Mouse (Mus musculus): ENCODE data around the gene Vps41. TPM values are rescaled to one million over a fixed set of nuclear protein-coding genes. Genes with fewer than 3 reads are reported as not detected.

The Vps41 gene
- polyA plus RNA-seq, 1 experiment: 20.0 TPM

GRCm38 (mm10) chr13:18840366-18840765 is 123.3 kb downstream of the Vps41 start:
- Histone ChIP-seq H3K36me3 (ENCODE audit: control insufficient read depth, insufficient read depth) (peaks cover 5% of the 10 kb centered on the region), H3K27me3 (ENCODE audit: control insufficient read depth, insufficient read depth, insufficient read length) (no peaks in the 10 kb centered on the region), H3ac (ENCODE audit: control insufficient read depth, insufficient read length) (no peak overlapping the region), H3K79me2 (ENCODE audit: control insufficient read depth, insufficient read depth) (no peaks in the 10 kb centered on the region), H3K4me2 (ENCODE audit: low read depth) (no peak overlapping the region), H3K4me3 (no peak overlapping the region)
- no peak for TF ChIP-seq MYOG (IDR thresholded peaks at IDR 0.05; ENCODE audit: control insufficient read depth in 1 of 3, insufficient read depth in 1 of 3, insufficient read length in 2 of 3, low read depth in 2 of 3)

- no peak overlapping the region for H3K4me3 ChIP-seq
- peaks cover 5% of the 10 kb centered on the region for H3K36me3 ChIP-seq (ENCODE audit: control insufficient read depth, insufficient read depth)
- no peaks in the 10 kb centered on the region for H3K79me2 ChIP-seq (ENCODE audit: control insufficient read depth, insufficient read depth)
- H3K27me3 ChIP-seq (ENCODE audit: control insufficient read depth, insufficient read depth, insufficient read length): no peaks in the 10 kb centered on the region
- TF ChIP-seq POLR2A (IDR thresholded peaks at IDR 0.05; ENCODE audit: insufficient read length, low read depth): no peak
- no peak for TF ChIP-seq USF1 (IDR thresholded peaks at IDR 0.05; ENCODE audit: low read depth)
- no peak for TF ChIP-seq CEBPB (IDR thresholded peaks at IDR 0.05; ENCODE audit: insufficient read depth, poor library complexity, severe bottlenecking)
- no peak overlapping the region for H3K4me2 ChIP-seq (ENCODE audit: low read depth)
- H3ac ChIP-seq (ENCODE audit: control insufficient read depth, insufficient read length): no peak overlapping the region
Observed at GRCm38 (mm10) chr13:18841019-18841418, 123.9 kb downstream of the Vps41 start.

- H3ac ChIP-seq (ENCODE audit: control insufficient read depth, insufficient read length): no peak overlapping the region
- H3K36me3 ChIP-seq (ENCODE audit: control insufficient read depth, insufficient read depth): peaks cover 5% of the 10 kb centered on the region
- no peak overlapping the region for H3K4me3 ChIP-seq
- TF ChIP-seq E2F4 (IDR thresholded peaks at IDR 0.05; ENCODE audit: insufficient read depth): no peak
- TF ChIP-seq USF1 (IDR thresholded peaks at IDR 0.05; ENCODE audit: low read depth): no peak
- no peak for TF ChIP-seq TCF3 (IDR thresholded peaks at IDR 0.05; ENCODE audit: insufficient read length, low read depth)
- TF ChIP-seq POLR2A (IDR thresholded peaks at IDR 0.05; ENCODE audit: insufficient read length, low read depth): no peak
- TF ChIP-seq SRF (IDR thresholded peaks at IDR 0.05; ENCODE audit: control insufficient read depth, insufficient read length, low read depth): no peak
- TF ChIP-seq MYOG (IDR thresholded peaks at IDR 0.05; ENCODE audit: control insufficient read depth in 1 of 3, insufficient read depth in 1 of 3, insufficient read length in 2 of 3, low read depth in 2 of 3): no peak
- no peak for TF ChIP-seq MAX (IDR thresholded peaks at IDR 0.05; ENCODE audit: low read depth)
- no peak for TF ChIP-seq CEBPB (IDR thresholded peaks at IDR 0.05; ENCODE audit: insufficient read depth, poor library complexity, severe bottlenecking)
- TF ChIP-seq MYOD1 (IDR thresholded peaks at IDR 0.05; ENCODE audit: control insufficient read depth in 1 of 3, insufficient read length in 2 of 3, low read depth in 2 of 3): no peak
- H3K4me2 ChIP-seq (ENCODE audit: low read depth): no peak overlapping the region
- H3K27me3 ChIP-seq (ENCODE audit: control insufficient read depth, insufficient read depth, insufficient read length): no peaks in the 10 kb centered on the region
- no peaks in the 10 kb centered on the region for H3K79me2 ChIP-seq (ENCODE audit: control insufficient read depth, insufficient read depth)
Observed at GRCm38 (mm10) chr13:18841752-18842282, 124.7 kb downstream of the Vps41 start.

GRCm38 (mm10) chr13:18842556-18842955 is 125.5 kb downstream of the Vps41 start:
- H3K27me3 ChIP-seq (ENCODE audit: control insufficient read depth, insufficient read depth, insufficient read length): no peaks in the 10 kb centered on the region
- no peaks in the 10 kb centered on the region for H3K79me2 ChIP-seq (ENCODE audit: control insufficient read depth, insufficient read depth)
- TF ChIP-seq POLR2AphosphoS2 (IDR thresholded peaks at IDR 0.05; ENCODE audit: insufficient read length, low read depth) (no peak), MAX (IDR thresholded peaks at IDR 0.05; ENCODE audit: low read depth) (no peak), REST (IDR thresholded peaks at IDR 0.05; ENCODE audit: insufficient read depth, insufficient read length) (no peak), E2F4 (IDR thresholded peaks at IDR 0.05; ENCODE audit: insufficient read depth) (no peak), MYOG (IDR thresholded peaks at IDR 0.05; ENCODE audit: control insufficient read depth in 1 of 3, insufficient read depth in 1 of 3, insufficient read length in 2 of 3, low read depth in 2 of 3) (no peak), USF1 (IDR thresholded peaks at IDR 0.05; ENCODE audit: low read depth) (no peak), POLR2A (IDR thresholded peaks at IDR 0.05; ENCODE audit: insufficient read length, low read depth) (no peak), SRF (IDR thresholded peaks at IDR 0.05; ENCODE audit: control insufficient read depth, insufficient read length, low read depth) (no peak), MYOD1 (IDR thresholded peaks at IDR 0.05; ENCODE audit: control insufficient read depth in 1 of 3, insufficient read length in 2 of 3, low read depth in 2 of 3) (no peak), TCF12 (IDR thresholded peaks at IDR 0.05; ENCODE audit: insufficient read depth, poor library complexity, severe bottlenecking) (no peak)
- no peak overlapping the region for H3K4me2 ChIP-seq (ENCODE audit: low read depth)
- peaks cover 5% of the 10 kb centered on the region for H3K36me3 ChIP-seq (ENCODE audit: control insufficient read depth, insufficient read depth)
- no peak overlapping the region for H3ac ChIP-seq (ENCODE audit: control insufficient read depth, insufficient read length)
- H3K4me3 ChIP-seq: no peak overlapping the region

- Histone ChIP-seq H3K4me2 (ENCODE audit: low read depth) (no peak overlapping the region), H3K79me2 (ENCODE audit: control insufficient read depth, insufficient read depth) (no peaks in the 10 kb centered on the region), H3K4me3 (no peak overlapping the region), H3K27me3 (ENCODE audit: control insufficient read depth, insufficient read depth, insufficient read length) (no peaks in the 10 kb centered on the region), H3K36me3 (ENCODE audit: control insufficient read depth, insufficient read depth) (peaks cover 5% of the 10 kb centered on the region), H3ac (ENCODE audit: control insufficient read depth, insufficient read length) (no peak overlapping the region)
- TF ChIP-seq E2F4 (IDR thresholded peaks at IDR 0.05; ENCODE audit: insufficient read depth) (no peak), SRF (IDR thresholded peaks at IDR 0.05; ENCODE audit: control insufficient read depth, insufficient read length, low read depth) (no peak), POLR2A (IDR thresholded peaks at IDR 0.05; ENCODE audit: insufficient read length, low read depth) (no peak), USF1 (IDR thresholded peaks at IDR 0.05; ENCODE audit: low read depth) (no peak), REST (IDR thresholded peaks at IDR 0.05; ENCODE audit: insufficient read depth, insufficient read length) (no peak), MYOG (IDR thresholded peaks at IDR 0.05; ENCODE audit: control insufficient read depth in 1 of 3, insufficient read depth in 1 of 3, insufficient read length in 2 of 3, low read depth in 2 of 3) (no peak), POLR2AphosphoS2 (IDR thresholded peaks at IDR 0.05; ENCODE audit: insufficient read length, low read depth) (no peak), MYOD1 (IDR thresholded peaks at IDR 0.05; ENCODE audit: control insufficient read depth in 1 of 3, insufficient read length in 2 of 3, low read depth in 2 of 3) (no peak), CEBPB (IDR thresholded peaks at IDR 0.05; ENCODE audit: insufficient read depth, poor library complexity, severe bottlenecking) (no peak), MAX (IDR thresholded peaks at IDR 0.05; ENCODE audit: low read depth) (no peak), TCF12 (IDR thresholded peaks at IDR 0.05; ENCODE audit: insufficient read depth, poor library complexity, severe bottlenecking) (no peak), TCF3 (IDR thresholded peaks at IDR 0.05; ENCODE audit: insufficient read length, low read depth) (no peak)
Observed at GRCm38 (mm10) chr13:18843546-18843945, 126.5 kb downstream of the Vps41 start.

All from myocyte (in vitro differentiated cells).